Mouse (Mus musculus) Muller cell, postnatal 12 days (primary cell): ENCODE results near the gene Rpl18a.

Source experiments
- DNase-seq: peaks from one replicate; pipeline ENCODE4 v3.0.0-alpha.2; 2015; ENCODE audit errors: inconsistent ontology term

Rpl18a gene

DNA sequence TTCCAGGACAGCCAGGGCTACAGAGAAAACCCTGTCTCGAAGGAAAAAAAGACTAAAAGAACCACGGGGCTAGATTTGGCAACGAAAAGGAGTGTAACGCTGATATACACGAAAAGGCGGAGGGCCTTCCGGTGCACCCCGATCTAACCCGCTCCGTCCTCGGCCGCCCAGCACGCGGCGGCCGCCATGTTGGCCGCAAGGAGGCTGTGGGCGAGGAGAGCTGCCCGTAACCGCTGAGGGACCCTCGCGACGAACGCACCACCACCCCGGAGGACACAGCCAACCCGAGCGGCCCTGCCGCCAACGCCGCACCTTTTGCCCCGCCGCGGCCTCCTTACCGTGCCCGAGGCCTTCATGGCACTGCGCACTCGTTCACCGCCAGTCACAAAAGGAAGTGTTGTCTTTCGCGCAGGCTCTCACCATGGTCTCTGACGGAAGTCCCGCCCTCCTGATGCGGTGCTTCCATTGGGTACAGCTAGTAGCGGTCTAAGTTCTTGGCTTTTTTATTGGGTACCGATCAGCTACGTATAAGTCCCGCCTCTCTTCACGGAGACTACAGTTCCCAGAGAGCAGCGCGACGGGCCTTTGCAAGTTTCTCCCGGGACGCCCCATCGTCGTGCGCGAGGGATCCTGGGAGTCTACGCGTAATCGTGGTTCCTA, at the start of gene Rpl18a:
Gene Rpl18a (minus strand): TSS at position 392 of the 660 bp plus-strand sequence.
- DNase-seq: peak; percentile 95

DNA sequence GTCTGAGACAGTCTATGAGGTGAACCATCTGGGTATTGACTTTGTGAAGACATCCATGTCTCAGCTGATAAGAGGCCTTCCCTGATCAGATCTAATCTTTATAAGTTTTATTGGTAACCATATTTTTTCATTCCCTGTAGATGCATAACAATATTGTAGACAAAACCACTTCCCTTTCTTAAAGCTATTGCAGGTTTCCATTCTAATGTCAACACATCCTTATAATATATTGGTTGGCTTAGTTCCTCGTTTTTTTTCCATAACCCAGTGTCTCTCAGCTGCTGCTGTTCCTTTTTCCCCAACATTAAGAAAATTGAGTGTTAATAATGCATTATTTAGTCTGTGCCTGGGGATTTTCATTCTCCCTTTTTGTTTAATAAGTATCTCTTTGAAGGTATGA, 46.0 kb upstream of the Rpl18a start:
- DNase-seq: no peak

DNA sequence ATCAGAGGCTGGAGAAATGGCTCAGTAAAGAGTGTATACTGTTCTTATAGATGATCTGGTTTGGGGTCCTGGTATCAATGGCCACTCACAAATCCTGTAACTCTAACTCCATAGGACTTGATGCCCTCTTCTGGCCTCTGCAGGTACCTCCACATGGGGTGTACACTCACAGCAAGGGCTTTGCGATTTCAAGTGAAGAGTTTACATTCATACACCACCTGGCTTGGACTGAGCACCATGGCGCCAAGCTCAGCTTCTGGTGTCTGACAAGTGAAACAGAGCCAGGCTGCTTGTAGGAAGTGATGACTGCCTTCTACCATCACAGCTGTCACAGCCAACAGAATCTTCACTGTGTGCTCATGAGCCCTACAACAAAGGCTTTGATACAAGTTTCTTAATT, 44.3 kb upstream of the Rpl18a start:
- DNase-seq: no peak

DNA sequence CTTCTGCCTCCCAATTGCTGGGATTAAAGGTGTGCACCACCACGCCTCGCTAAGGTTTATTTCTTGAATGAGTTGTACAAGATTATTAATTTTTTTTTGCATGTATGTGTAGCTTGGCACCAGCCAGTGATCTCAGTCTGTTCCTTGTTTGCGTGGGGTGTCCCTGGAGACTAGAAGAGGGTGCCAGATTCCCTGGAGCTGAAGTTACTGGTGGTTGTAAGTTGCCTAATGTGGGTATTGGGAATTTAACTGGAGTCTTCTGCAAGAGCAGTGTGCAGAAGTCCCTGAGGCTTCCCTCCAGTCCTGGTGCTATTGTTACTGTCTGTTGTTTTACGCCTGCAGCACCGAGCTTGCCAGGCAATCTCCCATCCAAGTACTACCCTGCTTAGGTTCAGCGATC, 40.0 kb upstream of the Rpl18a start:
- no peak for DNase-seq

DNA sequence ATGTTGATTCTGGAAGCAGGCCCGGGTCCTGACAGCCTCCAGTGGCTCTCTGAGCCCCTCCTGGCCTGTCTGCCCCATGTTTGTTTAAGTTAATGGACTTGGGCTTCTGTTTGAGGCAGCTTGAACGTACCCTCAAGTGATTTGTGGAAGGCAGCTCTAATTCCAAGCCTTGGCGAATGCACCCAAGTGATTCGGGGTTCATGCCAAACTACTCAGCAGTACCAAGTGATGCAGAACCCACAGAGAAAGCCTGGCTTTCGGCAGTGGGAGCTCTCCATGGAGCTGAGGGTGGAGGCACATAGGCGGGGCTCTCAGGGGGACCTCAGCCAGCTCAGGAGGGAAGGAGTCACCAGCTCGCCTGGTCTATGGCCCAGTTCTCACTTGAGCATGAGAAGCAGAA, 37.6 kb upstream of the Rpl18a start:
- peak; percentile 42 for DNase-seq

DNA sequence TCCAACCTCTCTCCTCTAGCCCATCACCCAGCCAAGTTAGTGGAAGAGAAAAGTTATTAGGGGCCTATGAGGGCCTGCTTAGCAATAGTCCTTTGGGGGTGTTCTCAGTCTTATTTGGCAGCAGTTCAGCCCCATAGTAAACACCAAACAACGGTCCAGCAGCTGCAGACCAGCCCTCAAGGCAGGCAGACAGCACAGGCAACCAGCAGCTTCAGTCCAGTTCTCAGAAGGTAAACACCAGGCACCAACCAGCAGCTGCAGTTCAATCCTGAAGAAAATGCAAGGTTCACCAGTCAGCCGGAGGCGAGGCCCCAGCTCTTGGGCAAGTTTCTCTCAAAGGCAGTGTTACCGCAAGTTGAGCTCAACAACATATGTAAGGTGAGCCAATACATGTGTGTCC, 35.8 kb upstream of the Rpl18a start:
- no peak for DNase-seq

DNA sequence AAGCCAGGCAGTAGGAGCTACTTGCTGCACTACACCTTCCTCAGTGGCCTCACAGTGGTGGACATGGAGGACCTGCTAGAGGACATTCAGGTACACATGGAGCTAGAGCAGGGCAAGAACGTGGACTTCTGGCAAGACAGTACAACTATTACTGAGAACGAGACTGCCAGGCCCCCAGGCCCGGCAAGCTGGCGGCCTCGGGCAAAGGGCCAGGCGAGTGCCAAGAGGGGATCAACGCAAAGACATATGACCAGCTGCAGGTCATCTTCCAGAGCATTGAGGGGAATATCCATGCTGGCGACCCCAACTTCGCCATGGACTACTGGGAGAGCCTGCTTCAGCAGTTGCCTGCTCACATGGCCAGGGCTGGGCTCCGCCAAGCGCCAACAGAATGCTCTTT, 34.5 kb upstream of the Rpl18a start:
- no peak for DNase-seq

DNA sequence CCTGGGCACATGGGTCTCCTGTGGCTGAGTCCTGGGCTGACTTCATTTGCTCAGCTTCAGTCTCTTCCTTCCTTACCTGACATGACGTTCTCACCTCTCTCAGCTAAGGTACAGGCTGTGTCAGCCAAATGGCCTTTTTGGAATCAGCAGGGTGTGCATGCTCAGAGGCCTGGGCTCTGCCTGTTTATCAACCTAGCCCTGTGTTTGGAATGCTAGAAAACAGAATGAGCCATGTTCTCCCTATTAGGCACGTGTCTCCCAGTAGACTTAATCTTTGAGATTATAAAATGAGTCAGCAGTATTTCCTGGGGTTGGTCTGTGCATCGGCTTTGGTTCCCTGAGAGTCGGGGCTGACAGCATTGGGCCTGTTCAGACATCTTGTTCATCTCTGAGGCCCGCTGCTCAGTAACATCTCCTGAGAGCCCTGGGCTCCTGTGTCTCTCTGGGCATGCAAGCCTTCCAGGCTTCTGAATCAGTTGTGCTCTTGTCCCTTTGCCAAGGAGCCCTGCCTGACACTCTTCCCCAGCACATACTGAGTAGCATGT, 31.6 kb upstream of the Rpl18a start:
- DNase-seq: no peak

DNA sequence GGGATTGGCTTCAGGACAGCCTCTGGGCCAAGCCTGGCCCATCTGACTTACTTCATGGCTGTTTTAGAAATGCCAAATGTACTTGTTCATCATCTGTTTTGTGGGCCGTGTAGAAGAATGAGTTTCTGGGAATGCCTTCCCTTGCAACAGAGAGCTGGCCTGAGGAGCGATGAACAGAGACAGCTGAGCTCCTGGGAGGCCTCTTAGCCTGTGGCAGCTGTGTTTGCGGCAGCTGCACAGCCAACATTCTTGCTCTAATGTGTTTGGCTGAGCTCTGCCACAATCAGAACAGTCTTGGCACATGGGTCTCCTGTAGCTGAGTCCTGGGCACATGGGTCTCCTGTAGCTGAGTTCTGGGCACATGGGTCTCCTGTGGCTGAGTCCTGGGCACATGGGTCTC, 30.9 kb upstream of the Rpl18a start:
- DNase-seq: peak; percentile 38

DNA sequence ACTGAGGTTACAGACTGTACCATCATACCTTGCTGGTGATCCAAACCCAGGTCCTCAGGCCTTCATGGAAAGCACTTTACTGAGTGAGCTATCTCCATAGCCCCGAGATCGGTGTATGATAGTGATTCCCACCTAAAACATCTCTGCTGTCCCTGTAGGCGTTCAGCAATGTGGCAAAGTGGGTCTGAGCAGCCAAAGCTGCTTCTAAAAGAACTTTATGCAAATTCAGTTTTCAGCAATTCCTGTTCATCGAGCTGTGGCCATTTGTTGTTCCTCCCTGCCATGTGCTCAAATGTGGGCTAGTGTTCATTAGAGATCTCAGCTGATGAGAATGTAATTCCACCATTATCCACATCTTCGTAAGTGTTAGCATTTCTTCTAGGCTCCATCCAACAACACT, 29.2 kb upstream of the Rpl18a start:
- DNase-seq: no peak

DNA sequence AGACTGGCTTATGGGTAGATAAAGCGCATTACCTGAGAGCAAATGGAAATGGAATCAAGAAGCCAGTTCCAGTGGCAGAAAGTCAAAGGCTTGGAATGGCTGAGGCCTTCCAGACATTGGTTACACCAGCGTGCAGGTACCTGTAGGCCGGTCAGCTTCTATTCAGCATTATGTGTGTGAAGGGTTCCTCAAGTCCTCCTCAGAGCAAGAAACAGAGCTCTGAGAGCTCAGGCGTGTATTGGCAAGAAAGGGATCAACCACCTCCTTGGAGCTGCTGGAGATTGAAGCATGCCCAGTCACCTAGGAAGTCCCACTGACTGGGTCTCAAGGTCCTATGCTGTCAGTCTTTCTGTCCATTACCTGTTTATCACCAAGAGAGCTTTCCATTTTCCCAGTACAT, 28.5 kb upstream of the Rpl18a start:
- no peak for DNase-seq

DNA sequence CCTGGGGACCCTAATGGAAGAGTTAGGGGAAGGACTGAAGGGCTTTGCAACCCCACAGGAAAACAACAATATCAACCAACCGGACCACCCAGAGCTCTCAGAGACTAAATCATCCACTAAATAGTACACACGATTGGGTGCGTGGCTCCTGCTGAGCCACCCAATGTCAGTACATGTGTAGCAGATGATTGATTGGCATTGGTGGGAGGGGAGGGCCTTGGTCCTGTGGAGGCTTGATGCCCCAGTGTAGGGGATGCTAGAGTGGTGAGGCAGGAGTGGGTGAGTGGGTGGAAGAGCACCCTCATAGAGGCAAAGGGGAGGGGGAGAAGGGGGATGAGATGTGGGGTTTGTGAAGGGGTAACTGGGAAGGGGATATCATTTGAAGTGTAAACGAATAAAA, 26.9 kb upstream of the Rpl18a start:
- DNase-seq: no peak

DNA sequence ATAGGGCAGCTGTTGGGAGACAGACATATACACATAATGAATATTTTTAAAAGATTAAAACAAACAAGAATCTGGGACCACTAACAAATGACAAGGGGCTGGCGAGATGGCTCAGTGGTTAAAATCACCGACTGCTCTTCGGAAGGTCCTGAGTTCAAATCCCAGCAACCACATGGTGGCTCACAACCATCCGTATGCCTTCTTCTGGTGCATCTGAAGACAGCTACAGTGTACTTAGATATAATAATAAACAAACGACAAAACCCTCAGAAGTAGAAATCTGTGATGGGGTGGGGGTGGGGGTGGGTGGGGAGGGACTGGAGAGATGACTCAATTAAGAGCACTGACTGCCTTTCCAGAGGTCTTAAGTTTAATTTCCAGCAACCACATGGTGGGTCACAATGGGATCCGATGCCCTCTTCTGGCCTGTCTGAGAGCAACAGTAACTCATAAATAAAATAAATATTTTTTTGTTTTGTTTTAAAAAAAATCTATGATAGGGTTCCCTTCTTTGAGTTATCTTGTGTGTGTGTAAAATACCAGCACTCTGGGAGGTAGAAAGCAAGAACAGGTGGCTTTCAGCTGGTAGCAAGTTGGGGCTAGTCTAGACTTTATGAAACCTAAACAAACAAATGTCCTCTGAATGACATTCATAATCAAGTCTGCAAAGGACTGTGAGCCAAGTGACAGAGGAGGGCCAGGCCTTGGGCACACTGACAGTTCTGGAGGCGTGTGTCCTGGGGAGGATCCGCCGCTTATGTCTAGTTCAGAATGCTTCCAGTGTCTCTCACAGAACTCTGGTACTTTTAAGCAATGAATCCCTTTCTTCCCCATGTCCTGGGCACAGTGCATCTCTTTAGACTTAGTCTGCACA, 23.1 kb upstream of the Rpl18a start:
- DNase-seq: no peak

DNA sequence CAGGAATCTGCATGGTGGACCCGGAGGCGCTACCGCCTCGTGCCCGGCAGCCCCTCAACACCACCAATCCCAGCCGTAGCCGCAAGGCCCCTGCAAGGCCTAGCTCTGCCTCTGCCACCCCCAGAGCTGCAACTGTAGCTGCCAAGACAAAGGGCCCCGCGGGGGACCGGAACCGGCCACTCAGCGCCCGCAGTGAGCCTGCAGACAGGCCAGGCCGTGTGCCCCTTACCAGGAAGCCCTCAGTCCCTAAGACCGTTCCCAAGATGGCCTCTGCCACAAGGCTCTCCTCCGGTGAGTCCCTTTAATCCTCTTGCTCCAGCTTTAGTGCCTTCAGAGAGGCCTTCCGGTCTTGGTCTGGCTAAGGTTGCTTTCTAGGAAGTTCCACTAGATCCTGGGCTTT, 17.5 kb upstream of the Rpl18a start:
- no peak for DNase-seq

DNA sequence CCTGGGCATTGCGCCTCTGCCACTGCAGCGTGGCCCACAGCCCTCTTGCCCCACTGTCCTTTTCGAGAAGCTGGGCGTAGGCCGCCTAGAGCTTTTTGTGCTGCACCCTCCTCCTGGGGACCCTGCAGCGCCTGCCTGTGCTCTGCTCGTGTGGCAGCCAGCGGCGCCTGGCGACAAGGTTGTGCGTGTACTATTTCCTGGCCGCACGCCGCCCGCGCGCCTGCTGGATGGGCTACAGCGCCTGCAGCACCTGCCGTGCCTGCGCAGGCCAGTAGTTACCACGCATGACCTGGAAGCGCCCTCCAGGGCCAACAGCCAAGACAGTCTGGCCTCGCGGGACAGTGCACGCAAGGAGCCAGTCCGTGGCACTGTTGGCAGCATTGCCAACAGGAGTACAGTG, 16.3 kb upstream of the Rpl18a start:
- no peak for DNase-seq

DNA sequence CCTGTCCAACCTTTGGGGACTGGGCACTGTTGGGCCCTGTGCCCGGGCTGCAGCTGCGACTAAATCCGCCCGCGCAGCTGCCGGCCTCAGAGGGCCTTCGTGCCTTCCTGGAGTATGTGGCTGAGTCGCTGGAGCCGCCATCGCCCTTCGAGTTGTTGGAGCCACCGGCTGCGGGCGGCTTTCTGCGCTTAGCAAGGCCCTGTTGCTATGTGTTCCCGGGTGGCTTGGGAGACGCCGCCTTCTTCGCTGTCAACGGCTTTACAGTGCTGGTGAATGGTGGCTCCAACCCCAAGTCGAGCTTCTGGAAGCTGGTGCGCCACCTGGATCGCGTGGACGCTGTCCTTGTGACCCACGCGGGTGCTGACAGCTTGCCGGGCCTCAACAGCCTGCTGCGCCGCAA, 15.7 kb upstream of the Rpl18a start:
- DNase-seq: no peak

DNA sequence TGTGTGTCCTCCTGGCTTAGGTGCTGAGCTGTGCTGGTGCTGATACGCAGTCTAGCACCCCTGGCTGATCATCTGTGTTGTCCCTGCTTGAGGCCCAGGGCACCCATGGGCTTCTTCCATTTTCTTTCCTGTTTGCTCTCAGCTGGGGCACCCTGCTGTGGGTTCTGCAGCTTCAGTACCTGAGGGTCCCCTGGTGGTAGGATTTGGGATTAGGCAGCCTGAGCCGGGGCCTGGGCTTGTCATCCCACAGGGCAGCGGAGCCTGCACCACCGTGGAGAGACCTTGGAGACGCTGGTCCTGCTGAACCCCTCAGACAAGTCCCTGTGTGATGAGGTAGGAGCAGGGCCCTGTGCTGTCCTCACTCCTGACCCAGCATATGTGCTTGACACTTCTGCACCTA, 14.4 kb upstream of the Rpl18a start:
- no peak for DNase-seq

DNA sequence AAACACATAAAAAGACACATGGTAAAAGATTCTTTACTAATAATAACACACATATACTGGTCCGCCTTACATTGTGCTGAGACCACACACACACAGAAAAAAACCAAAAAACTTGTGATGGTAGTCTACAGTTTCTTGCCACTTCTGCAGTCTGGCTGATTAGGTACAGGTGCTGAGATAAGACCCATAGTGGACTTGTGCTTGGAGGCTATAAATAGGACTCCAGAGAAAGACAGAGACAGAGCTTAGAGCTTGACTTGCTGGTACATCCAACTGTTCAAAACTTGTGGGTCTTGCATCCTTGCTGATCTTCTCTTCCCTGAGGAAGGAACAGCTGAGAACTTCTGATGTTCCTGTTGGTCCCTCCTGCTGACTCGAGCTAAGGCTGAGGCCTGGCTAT, 10.3 kb upstream of the Rpl18a start:
- DNase-seq: no peak

DNA sequence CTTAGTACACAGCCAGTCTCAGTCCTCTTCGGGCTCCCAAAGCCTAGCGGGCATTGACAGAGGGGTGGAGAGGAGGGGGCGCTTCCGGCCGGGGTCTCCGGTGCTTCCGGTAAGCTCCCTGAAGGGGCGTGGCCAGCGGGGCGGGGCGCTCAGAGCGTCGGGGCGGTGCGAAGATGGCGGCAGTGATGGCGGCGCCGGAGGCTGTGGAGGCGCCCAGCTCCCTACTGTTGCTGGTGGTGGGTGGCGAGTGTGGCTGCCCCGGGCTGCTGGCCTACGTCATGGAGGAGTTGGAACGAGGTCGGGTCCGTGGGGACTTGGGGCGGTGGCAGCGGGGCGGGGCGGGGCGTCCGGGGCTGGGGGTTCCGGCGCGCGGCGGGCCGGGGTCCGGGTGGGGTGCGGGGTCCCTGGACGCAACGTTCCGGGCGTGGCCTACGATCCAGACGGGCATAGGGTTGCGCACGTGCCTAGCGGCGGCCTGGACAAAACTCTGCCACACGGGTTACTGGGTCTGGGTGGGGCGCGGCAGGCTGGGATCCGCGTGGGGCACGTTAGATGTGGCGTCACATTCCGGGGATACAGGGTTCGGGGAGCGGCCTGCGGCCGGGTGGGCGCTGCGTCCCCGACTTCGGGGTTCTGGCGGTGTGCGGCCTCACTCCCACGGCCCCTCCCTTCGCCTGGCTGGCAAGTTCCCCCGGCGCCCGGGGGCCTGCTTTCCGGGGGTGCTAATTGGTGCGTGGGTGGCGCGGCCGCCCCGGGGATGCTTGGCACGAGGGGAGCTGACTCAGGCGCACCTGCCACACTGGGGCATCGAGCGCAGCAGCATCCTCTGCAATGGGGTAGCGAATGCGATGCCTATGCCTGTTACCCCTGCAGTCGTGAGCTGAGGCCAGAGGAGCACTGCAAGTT, 8.9 kb upstream of the Rpl18a start, which contains the start of gene Map1s:
Gene Map1s (plus strand): TSS at position 102 of the 906 bp plus-strand sequence.
- DNase-seq: peak; percentile 94

DNA sequence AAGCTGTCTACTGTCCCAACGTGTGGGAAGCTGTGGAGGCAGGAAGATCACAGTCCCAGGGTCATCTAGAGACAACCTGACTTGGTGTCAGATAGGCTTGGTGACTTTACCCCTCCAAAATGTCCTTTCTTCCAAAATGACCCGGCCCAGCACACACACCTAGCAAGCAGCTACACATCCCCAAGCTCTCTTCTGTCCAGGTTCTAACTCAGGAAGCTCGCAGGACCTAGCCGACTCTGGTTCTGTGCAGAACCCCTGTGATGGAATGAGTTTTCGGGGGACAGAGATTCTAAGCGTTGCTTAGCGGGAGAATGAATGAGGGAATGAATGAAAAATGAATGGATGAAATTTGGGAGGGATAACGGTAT, 8.2 kb upstream of the Rpl18a start:
- DNase-seq: no peak

DNA sequence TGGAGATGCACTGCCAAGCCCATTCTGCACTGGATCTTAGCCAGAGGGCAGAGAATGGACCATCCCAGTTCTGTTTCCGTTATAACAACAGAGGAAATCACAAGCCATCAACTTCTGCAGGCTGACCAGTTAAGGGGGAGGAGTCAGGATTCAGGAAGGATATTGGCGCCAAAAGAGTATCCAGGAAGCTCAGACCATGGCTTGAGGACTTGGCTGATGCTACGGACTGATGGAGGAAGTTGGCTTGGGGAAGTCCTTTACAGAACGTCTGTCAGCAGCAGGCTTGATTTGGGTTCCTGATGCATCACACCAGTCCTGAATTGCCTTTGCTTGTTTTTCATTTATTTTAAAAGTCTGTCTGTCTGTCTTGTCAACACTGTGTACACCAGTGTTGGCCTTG, 7.3 kb upstream of the Rpl18a start:
- no peak for DNase-seq

DNA sequence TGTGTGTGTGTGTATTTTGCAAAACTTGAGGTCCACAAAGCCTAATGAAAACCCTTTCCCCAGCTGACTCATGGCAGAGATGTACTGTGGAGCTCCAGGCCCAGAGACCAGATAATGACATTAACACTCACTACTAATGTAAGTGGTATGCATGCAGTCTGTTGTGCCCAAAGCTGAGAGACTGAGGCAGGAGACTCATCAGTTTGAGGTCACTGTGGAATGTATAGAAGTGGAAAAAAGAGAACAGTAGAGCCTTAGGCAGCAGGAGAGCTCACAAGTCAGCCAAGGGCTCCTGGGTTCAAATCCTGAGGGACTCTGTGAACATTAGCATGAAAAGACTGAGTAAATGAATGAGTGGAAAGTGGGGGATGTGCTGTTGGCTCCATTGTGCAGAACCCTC, 6.4 kb upstream of the Rpl18a start:
- DNase-seq: peak; percentile 51
